Mouse (Mus musculus): Measurements from ENCODE around the gene Enthd1. TPM values are rescaled to one million over a fixed set of nuclear protein-coding genes. Genes with fewer than 3 reads are reported as not detected.

Gene Enthd1
- polyA plus RNA-seq, 1 experiment = 0.72 TPM

DNA sequence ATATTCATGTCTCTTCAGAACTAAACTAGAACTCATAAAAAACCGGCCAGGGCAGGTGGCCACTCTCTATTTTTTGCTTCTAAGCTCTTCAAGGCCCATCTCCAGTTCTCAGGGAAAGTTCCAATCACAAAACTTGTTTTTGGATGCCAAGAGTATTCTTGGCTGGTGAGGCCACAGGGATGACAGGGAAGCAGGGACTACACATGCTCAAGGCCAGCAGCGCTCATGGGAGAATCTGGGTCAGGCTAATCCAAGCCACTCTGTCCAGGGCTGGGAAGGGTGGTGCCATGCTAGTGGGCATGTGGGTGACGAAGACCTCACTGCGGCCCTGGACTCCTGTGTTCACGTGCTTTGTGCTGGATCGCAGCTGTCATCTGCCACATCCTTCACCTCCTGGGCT lies 110.5 kb downstream of the Enthd1 start:
- TF ChIP-seq POLR2A (IDR thresholded peaks at IDR 0.05; ENCODE audit: borderline replicate concordance, control insufficient read depth, low read depth, low read length) (no peak), CTCF (IDR thresholded peaks at IDR 0.05; ENCODE audit: control insufficient read depth, insufficient read depth, low read length) (no peak)

DNA sequence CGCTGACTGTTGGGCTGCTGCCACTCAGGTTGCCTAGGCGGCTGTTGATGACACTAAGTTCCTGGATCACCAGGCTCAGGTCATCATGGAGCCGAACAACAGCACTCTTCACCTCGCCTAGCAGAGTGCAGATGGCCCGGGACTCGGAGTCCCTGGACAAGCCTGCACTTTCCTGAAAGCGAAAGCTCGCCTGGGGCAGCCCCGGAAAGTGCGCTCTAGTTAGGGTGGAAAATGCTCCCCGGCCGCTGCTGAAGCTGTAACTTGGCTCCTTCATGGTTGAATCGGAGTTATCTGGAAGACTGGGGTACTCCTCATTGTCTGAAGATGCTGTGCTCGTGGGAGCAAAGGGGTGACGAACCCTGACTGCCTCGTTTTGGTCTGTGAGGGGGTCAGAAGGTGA lies 112.5 kb downstream of the Enthd1 start:
- TF ChIP-seq POLR2A (IDR thresholded peaks at IDR 0.05; ENCODE audit: borderline replicate concordance, control insufficient read depth, low read depth, low read length) = no peak
- 74% methylated on average over 16 of the region's 16 CpGs for WGBS
- no peak overlapping the region for H3K4me3 ChIP-seq (replicated peaks; ENCODE audit: control insufficient read depth, low read depth, low read length)
- H3K27ac ChIP-seq (ENCODE audit: control insufficient read depth, insufficient read depth, low read depth, low read length, poor library complexity) = no peak overlapping the region
- peaks cover 5% of the 10 kb centered on the region for H3K4me1 ChIP-seq (ENCODE audit: control insufficient read depth, insufficient read depth, low read length)

More for the DNA sequence above, 110.5 kb downstream of the Enthd1 start:
- H3K4me3 ChIP-seq (replicated peaks; ENCODE audit: control insufficient read depth, low read depth, low read length) = no peak overlapping the region
- 82% methylated on average over 6 of the region's 6 CpGs for WGBS
- no peak overlapping the region for H3K27ac ChIP-seq (ENCODE audit: control insufficient read depth, insufficient read depth, low read depth, low read length, poor library complexity)
- H3K4me1 ChIP-seq (ENCODE audit: control insufficient read depth, insufficient read depth, low read length) = peaks cover 11% of the 10 kb centered on the region

DNA sequence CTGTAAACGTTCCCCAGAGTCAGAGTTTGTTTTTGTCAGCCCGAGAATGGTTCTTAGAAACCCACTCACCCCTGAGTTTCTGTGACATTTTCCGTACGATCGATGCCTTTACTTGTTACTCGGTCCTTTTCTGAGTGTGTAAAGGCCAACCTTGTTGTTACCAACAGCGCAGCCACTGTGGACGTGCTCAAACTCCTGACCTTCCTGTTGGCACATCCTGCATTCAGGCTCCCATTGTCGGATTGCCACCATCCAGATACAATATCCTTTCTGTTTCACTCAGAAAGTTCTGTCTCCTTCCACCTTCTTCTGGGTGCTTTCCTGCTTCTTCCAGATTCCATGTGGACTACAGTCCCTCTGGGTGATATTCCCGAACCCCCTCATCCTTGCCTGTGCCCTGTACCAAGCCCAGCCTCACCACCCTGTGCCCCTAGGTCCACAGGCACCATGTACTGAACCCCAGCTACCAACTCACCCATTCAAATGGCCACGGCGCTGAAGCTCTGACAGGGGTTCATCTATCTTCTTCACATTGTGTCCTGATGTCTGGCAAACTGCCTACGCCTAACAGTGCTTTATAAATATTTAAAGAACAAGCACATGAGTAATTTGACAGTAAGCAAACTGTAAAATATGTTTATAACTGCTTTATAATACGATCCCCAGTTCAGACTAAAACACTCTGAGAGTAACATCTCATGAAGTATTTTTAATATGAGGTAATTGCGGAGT lies 118.8 kb downstream of the Enthd1 start:
- Histone ChIP-seq H3K4me1 (ENCODE audit: control insufficient read depth, insufficient read depth, low read length) (no peaks in the 10 kb centered on the region), H3K27ac (ENCODE audit: control insufficient read depth, insufficient read depth, low read depth, low read length, poor library complexity) (no peak overlapping the region), H3K4me3 (replicated peaks; ENCODE audit: control insufficient read depth, low read depth, low read length) (no peak overlapping the region)
- 78% methylated on average over 15 of the region's 15 CpGs for WGBS
- TF ChIP-seq POLR2A (IDR thresholded peaks at IDR 0.05; ENCODE audit: borderline replicate concordance, control insufficient read depth, low read depth, low read length) (no peak), CTCF (IDR thresholded peaks at IDR 0.05; ENCODE audit: control insufficient read depth, insufficient read depth, low read length) (no peak)

DNA sequence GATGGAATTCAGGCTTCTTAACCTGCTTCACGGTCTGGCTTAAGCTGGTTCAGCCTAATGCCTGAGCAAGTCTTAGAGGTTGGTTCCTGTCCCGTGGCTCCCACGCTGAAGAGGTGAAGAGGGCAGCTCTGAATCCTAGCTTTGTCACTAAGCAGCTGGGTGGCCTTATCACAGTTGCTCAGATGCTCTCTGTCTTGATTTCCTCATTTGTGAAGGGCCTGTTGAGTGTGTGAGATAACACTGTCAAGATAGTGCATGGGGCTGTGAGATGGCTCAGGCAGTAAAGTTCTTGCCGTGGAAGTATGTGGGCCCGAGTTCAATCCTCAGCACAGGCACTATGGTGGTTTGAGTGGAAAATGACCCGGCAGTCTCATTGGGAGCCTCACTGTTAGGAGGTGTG lies 124.8 kb downstream of the Enthd1 start:
- H3K4me1 ChIP-seq (ENCODE audit: control insufficient read depth, insufficient read depth, low read length) = no peaks in the 10 kb centered on the region
- TF ChIP-seq CTCF (IDR thresholded peaks at IDR 0.05; ENCODE audit: control insufficient read depth, insufficient read depth, low read length) (no peak), POLR2A (IDR thresholded peaks at IDR 0.05; ENCODE audit: borderline replicate concordance, control insufficient read depth, low read depth, low read length) (no peak)
- no peak overlapping the region for H3K4me3 ChIP-seq (replicated peaks; ENCODE audit: control insufficient read depth, low read depth, low read length)
- 38% methylated on average over 6 of the region's 6 CpGs for WGBS
- no peak overlapping the region for H3K27ac ChIP-seq (ENCODE audit: control insufficient read depth, insufficient read depth, low read depth, low read length, poor library complexity)

DNA sequence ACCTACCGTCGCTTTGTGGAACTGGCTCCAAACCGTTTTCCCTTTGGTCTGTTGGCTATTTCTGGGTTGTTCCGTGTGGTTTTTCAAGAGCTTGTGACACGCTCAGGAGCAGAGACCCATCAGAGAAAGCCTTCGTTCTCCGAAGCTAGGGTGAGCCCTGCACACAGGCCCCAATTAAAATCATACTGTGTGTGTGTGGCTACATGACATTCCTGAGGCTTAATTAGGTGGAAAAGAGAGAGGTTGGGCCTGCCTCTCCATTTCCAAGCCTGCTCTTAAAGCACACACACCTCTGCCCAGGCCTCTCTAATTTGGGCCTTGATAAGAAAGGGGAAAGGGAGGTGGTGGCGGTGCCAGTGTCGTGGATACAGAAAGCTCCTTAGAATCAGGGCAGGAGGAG lies 126.5 kb downstream of the Enthd1 start:
- H3K4me1 ChIP-seq (ENCODE audit: control insufficient read depth, insufficient read depth, low read length) = no peaks in the 10 kb centered on the region
- TF ChIP-seq POLR2A (IDR thresholded peaks at IDR 0.05; ENCODE audit: borderline replicate concordance, control insufficient read depth, low read depth, low read length) (no peak), CTCF (IDR thresholded peaks at IDR 0.05; ENCODE audit: control insufficient read depth, insufficient read depth, low read length) (no peak)
- WGBS = 82% methylated on average over 9 of the region's 9 CpGs
- H3K4me3 ChIP-seq (replicated peaks; ENCODE audit: control insufficient read depth, low read depth, low read length) = no peak overlapping the region
- H3K27ac ChIP-seq (ENCODE audit: control insufficient read depth, insufficient read depth, low read depth, low read length, poor library complexity) = no peak overlapping the region

DNA sequence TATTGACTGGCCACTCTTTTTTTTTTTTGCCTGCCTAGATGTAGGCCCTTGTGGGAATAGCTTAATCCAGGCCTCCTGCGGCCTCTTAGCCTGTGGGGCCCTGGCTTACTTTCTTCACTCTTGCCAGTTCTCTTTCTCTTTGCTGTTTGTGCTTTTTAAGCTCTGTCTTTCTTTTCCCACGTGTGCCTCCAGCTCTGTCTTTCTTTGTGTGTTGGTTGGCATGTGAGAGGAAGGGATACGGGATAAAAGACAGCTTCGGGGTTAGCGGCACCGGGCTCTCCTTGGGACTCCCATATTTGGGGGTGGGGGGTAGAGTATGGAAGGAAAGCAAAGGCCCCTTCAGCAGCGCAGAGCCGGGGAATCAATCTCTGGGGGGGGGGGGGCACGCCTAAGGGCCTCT lies 127.0 kb downstream of the Enthd1 start:
- 81% methylated on average over 9 of the region's 9 CpGs for WGBS
- no peak overlapping the region for H3K27ac ChIP-seq (ENCODE audit: control insufficient read depth, insufficient read depth, low read depth, low read length, poor library complexity)
- H3K4me1 ChIP-seq (ENCODE audit: control insufficient read depth, insufficient read depth, low read length) = no peaks in the 10 kb centered on the region
- no peak overlapping the region for H3K4me3 ChIP-seq (replicated peaks; ENCODE audit: control insufficient read depth, low read depth, low read length)
- no peak for TF ChIP-seq POLR2A (IDR thresholded peaks at IDR 0.05; ENCODE audit: borderline replicate concordance, control insufficient read depth, low read depth, low read length)
- TF ChIP-seq CTCF (IDR thresholded peaks at IDR 0.05; ENCODE audit: control insufficient read depth, insufficient read depth, low read length) = no peak

DNA sequence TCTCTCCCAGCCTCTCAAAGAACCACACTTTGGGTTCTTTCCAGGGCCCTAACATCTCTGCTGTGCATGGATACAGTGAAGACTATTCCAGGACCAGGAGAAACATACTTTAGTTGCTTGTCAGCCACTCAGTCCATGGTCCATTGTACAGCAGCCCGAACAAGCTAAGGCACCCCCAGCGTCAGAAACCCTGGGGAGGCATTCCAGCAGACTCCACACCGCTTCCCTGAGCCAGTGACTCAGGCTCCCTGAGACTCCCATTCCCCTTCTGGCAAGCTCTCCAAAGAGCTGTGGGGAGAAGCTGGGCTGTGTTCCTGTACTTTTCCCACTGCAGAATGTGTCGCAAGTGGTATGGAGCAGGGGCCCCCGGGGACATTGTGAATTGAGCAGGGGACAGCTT lies 128.0 kb downstream of the Enthd1 start:
- no peaks in the 10 kb centered on the region for H3K4me1 ChIP-seq (ENCODE audit: control insufficient read depth, insufficient read depth, low read length)
- H3K4me3 ChIP-seq (replicated peaks; ENCODE audit: control insufficient read depth, low read depth, low read length) = no peak overlapping the region
- TF ChIP-seq POLR2A (IDR thresholded peaks at IDR 0.05; ENCODE audit: borderline replicate concordance, control insufficient read depth, low read depth, low read length) (no peak), CTCF (IDR thresholded peaks at IDR 0.05; ENCODE audit: control insufficient read depth, insufficient read depth, low read length) (no peak)
- 80% methylated on average over 5 of the region's 5 CpGs for whole genome bisulfite sequencing
- no peak overlapping the region for H3K27ac ChIP-seq (ENCODE audit: control insufficient read depth, insufficient read depth, low read depth, low read length, poor library complexity)

DNA sequence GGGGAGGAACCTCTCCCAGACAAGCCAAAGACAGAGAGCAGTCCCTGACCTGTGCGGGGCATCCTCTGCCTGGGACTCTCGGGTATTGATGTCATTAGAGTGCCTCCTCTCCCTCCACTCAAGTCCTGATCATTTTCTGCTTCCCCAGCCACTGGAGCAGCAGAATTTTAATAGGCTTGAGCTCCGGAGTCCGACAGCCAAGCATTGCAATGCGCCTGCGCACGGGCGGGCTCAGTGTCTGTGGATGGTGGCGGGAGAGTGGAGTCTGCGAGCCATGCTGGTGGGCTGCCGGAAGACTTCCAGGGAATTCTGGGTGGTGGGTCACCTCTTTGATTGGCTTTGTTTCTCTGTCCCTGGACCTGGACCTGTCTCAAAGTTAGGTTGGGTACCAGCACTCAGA lies 134.6 kb downstream of the Enthd1 start:
- Histone ChIP-seq H3K4me3 (replicated peaks; ENCODE audit: control insufficient read depth, low read depth, low read length) (no peak overlapping the region), H3K4me1 (ENCODE audit: control insufficient read depth, insufficient read depth, low read length) (no peaks in the 10 kb centered on the region), H3K27ac (ENCODE audit: control insufficient read depth, insufficient read depth, low read depth, low read length, poor library complexity) (no peak overlapping the region)
- TF ChIP-seq POLR2A (IDR thresholded peaks at IDR 0.05; ENCODE audit: borderline replicate concordance, control insufficient read depth, low read depth, low read length) (no peak), CTCF (IDR thresholded peaks at IDR 0.05; ENCODE audit: control insufficient read depth, insufficient read depth, low read length) (no peak)
- 90% methylated on average over 11 of the region's 11 CpGs for WGBS

DNA sequence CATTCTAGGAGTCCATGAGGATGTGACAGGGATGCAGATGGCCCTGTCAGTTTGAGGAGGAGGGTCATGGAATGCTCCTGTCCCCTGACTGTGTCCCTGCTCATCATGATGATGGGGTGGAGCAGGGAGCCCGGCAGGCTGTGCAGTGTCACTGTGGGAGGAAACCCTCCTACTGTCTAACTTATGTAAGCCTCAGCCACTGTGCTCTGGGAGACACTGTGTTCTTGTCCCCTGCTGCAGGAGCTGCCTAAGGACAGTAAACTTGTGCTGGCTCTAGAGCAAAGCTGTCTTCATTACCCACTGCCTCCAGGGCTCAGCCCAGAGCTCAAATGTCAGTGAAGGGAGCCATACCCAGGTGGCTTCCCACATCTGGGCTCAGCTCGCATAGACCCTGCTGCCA lies 146.8 kb downstream of the Enthd1 start:
- Histone ChIP-seq H3K27ac (ENCODE audit: control insufficient read depth, insufficient read depth, low read depth, low read length, poor library complexity) (no peak overlapping the region), H3K4me1 (ENCODE audit: control insufficient read depth, insufficient read depth, low read length) (no peaks in the 10 kb centered on the region), H3K4me3 (replicated peaks; ENCODE audit: control insufficient read depth, low read depth, low read length) (no peak overlapping the region)
- 59% methylated on average over 2 of the region's 2 CpGs for WGBS
- TF ChIP-seq POLR2A (IDR thresholded peaks at IDR 0.05; ENCODE audit: borderline replicate concordance, control insufficient read depth, low read depth, low read length) (no peak), CTCF (IDR thresholded peaks at IDR 0.05; ENCODE audit: control insufficient read depth, insufficient read depth, low read length) (no peak)

Measured in bone marrow, adult 2 months (tissue).